Mouse (Mus musculus) liver, embryonic 15.5 days (tissue): ENCODE measurements around the gene Gm39566. TPM values are rescaled to one million over a fixed set of nuclear protein-coding genes. Genes with fewer than 3 reads are reported as not detected.

Experiments
- ATAC-seq: fragments of 200-750 bp; cut with Nextera tagmentation; 2 replicates; pipeline ENCODE4 v1.8.0; 2017; ENCODE audit warnings: moderate number of reproducible peaks, mild to moderate bottlenecking, moderate library complexity; ENCODE audit not compliant: insufficient read depth
- H3K27ac ChIP-seq: fragments of 300-500 bp; sonication (generic); replicated peaks from 2 replicates; pipeline ENCODE4 v1.5.1; 2015; ENCODE audit warnings: mild to moderate bottlenecking, inconsistent platforms
- H3K27me3 ChIP-seq: fragments of 300-500 bp; sonication (generic); 2 replicates; pipeline ENCODE4 v1.6.1; 2015; ENCODE audit warnings: mild to moderate bottlenecking, inconsistent platforms
- H3K36me3 ChIP-seq: fragments of 300-500 bp; sonication (generic); replicated peaks from 2 replicates; pipeline ENCODE4 v1.6.1; 2015; ENCODE audit warnings: moderate library complexity, mild to moderate bottlenecking, inconsistent platforms
- H3K4me1 ChIP-seq: fragments of 300-500 bp; sonication (generic); replicated peaks from 2 replicates; pipeline ENCODE4 v1.6.1; 2015; ENCODE audit warnings: inconsistent platforms
- H3K4me2 ChIP-seq: fragments of 300-500 bp; sonication (generic); 2 replicates; pipeline ENCODE4 v1.6.1; 2015; ENCODE audit warnings: moderate library complexity, mild to moderate bottlenecking, inconsistent platforms
- H3K4me3 ChIP-seq: fragments of 300-500 bp; sonication (generic); replicated peaks from 2 replicates; pipeline ENCODE4 v1.5.1; 2015; ENCODE audit warnings: mild to moderate bottlenecking, inconsistent platforms
- H3K9ac ChIP-seq: fragments of 300-500 bp; sonication (generic); 2 replicates; pipeline ENCODE4 v1.6.1; 2015; ENCODE audit warnings: moderate library complexity, mild to moderate bottlenecking, inconsistent platforms
- H3K9me3 ChIP-seq: fragments of 300-500 bp; sonication (generic); replicated peaks from 2 replicates; pipeline ENCODE4 v1.6.1; 2016; ENCODE audit warnings: inconsistent platforms
- WGBS: fragments of 180-500 bp; shearing (Covaris S2); methylation state at CpG from one replicate; pipeline ENCODE4 v1.1.7; 2015; ENCODE audit warnings: mixed read lengths; ENCODE audit not compliant: insufficient replicate concordance; 5-methylcytosine and 5-hydroxymethylcytosine counted together
- polyA plus RNA-seq: library from polyadenylated mRNA; unstranded; fragments of >200 nt; fragmentation: Nextera tagmentation; extraction: Ambion mirVana; gene quantifications from 2 replicates; pipeline ENCODE4 v1.2.1, GENCODE M21; 2015

The Gm39566 gene
- polyA plus RNA-seq, 1 experiment from 2014 or later = not detected

DNA sequence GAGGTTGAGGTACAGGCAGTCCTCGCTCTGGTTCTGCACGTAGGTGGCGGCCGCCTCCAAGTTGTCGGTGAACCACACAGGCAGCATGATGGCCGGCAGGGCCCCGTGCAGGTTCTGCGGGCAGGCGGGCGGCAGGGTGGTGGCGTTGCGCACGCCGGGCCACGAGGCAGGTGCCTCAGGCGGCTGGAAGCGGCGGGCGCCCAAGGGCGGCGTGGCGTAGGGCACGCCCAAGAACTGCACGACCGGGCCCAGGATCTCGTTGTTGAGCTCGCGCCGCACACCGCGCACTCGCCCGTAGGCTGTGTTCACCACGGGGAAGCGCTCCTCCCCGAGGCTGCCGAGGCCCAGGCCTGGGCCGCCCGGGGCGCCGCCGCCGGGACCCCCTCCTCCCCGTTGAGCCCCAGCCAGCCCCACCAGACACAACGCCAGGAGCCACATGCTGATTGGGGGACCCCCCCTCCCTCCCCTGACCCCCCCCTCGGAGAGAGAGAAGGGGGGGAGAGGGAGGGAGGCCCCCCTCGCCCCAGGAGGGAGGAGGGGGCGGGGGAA lies 19.0 kb upstream of the Gm39566 start:
- H3K9ac ChIP-seq = peak overlapping the region; percentile 65
- H3K36me3 ChIP-seq = no peaks in the 10 kb centered on the region
- H3K27ac ChIP-seq = 0 out of 2 replicates have a peak overlapping the region, but pooled peaks have one; percentile 14
- peak; percentile 19 for ATAC-seq
- 5% methylated on average over 47 of the region's 48 CpGs for WGBS
- no peaks in the 10 kb centered on the region for H3K9me3 ChIP-seq
- H3K4me2 ChIP-seq = peak overlapping the region; percentile 84
- peaks cover 55% of the 10 kb centered on the region for H3K4me1 ChIP-seq
- peak overlapping the region; percentile 51 for H3K4me3 ChIP-seq
- H3K27me3 ChIP-seq = peaks cover 72% of the 10 kb centered on the region

DNA sequence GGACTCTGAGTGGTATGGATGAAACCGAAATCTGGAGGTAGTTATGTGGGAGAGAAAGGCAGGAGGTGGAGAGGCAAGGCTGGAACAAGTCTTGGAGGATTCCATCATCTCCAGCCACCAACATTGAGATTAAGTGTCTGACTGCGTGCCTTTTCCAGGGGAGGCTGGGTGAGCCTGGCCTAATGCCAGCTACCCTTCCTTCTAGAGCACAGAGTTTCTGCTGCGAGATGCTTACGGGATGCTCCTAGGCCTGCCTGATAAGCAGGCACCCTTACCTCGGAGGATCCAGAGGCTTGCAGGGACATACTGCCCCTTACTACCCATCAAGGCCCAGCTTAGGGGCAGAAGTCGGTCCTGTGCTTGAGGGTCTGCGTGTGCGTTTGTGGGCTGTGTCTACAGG lies 18.5 kb upstream of the Gm39566 start:
- Histone ChIP-seq H3K9me3 (no peaks in the 10 kb centered on the region), H3K36me3 (no peaks in the 10 kb centered on the region), H3K4me1 (peaks cover 50% of the 10 kb centered on the region), H3K4me2 (peak overlapping the region; percentile 84), H3K27me3 (peaks cover 72% of the 10 kb centered on the region), H3K27ac (no peak overlapping the region), H3K4me3 (peak overlapping the region; percentile 51), H3K9ac (peak overlapping the region; percentile 65)
- WGBS = 38% methylated on average over 8 of the region's 8 CpGs
- no peak for ATAC-seq

DNA sequence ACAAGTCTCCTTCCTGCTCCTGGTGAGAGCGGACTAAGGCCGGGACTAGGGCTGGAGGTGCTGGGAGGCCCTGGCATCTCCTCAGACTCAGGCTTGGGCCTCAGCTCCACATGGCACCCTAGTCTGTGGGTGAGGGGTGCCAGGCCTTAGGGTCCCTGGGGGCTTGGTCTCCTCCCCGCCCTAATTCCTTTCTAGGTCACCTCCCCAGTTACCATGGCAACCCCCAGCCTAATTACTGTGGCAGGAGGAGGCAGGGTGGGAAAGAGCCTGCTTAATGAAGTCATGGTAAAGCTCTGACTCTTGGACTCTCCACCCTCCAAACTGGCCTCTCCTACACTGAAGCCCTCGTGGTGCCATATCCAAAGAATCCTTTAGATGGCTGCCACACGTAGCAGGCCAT lies 13.7 kb upstream of the Gm39566 start:
- Histone ChIP-seq H3K4me1 (peaks cover 8% of the 10 kb centered on the region), H3K9ac (no peak overlapping the region), H3K27me3 (peaks cover 36% of the 10 kb centered on the region), H3K4me2 (no peak overlapping the region), H3K4me3 (no peak overlapping the region), H3K27ac (no peak overlapping the region), H3K9me3 (no peaks in the 10 kb centered on the region), H3K36me3 (peaks cover 5% of the 10 kb centered on the region; the same call in 1 of the 2 replicates)
- no peak for ATAC-seq
- 78% methylated on average over 5 of the region's 5 CpGs for WGBS

DNA sequence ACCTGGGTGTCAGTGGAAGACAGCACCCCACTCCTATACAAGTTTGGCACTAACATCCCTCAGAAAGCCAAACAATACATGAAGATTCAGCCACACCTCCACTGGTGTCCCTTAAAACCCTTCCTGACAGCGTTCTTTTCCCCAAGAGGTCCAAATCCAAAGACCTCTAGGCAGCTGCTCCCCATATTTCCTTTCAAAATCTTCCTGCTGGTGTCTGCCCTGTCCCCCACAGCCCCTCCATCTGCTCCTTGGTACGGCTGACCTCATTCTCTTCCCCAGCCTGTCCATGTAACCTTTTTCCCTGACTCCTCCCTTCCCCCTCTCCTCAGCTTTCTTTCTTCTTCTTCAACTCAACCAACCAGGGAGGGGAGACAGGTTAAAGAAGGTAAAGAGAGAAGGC lies 8.4 kb upstream of the Gm39566 start:
- H3K36me3 ChIP-seq = peaks cover 5% of the 10 kb centered on the region; the same call in 1 of the 2 replicates
- no peak for ATAC-seq
- peaks cover 9% of the 10 kb centered on the region for H3K27me3 ChIP-seq
- H3K4me3 ChIP-seq = no peak overlapping the region
- H3K9ac ChIP-seq = no peak overlapping the region
- no peak overlapping the region for H3K4me2 ChIP-seq
- 58% methylated on average over 2 of the region's 2 CpGs for WGBS
- no peaks in the 10 kb centered on the region for H3K4me1 ChIP-seq
- H3K27ac ChIP-seq = no peak overlapping the region
- H3K9me3 ChIP-seq = no peaks in the 10 kb centered on the region

DNA sequence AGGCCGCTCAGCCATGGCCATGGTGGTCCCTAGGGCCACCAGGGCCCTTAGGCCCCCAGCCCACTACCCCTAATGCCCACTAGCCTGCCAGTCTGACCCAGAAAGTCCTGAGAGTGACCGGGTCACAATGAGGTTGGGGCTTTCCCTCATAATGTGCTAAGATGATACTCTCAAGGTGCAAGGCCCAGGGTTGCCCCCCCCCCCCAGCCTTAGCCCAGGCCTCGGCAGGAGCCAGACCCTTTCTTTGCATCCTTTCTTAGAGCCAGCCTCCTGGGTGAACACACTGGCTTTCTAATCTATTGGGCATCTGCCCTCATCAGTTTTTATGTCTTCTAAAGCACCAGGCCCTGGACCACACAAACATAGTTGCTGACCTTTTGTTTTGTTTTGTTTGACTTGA lies 7.0 kb upstream of the Gm39566 start, which contains the start of gene Spem1:
Spem1 (minus strand) TSS at position 101 of the 400 bp plus-strand sequence.
- Histone ChIP-seq H3K4me1 (no peaks in the 10 kb centered on the region), H3K4me3 (no peak within 1 kb of the TSS), H3K4me2 (no peak within 1 kb of the TSS), H3K27me3 (peaks cover 14% of the 10 kb centered on the region), H3K27ac (no peak within 1 kb of the TSS), H3K9me3 (no peaks in the 10 kb centered on the region), H3K36me3 (peaks cover 5% of the 10 kb centered on the region; the same call in 1 of the 2 replicates), H3K9ac (no peak within 1 kb of the TSS)
- ATAC-seq = no peak
- WGBS = 73% methylated on average over 3 of the region's 3 CpGs

DNA sequence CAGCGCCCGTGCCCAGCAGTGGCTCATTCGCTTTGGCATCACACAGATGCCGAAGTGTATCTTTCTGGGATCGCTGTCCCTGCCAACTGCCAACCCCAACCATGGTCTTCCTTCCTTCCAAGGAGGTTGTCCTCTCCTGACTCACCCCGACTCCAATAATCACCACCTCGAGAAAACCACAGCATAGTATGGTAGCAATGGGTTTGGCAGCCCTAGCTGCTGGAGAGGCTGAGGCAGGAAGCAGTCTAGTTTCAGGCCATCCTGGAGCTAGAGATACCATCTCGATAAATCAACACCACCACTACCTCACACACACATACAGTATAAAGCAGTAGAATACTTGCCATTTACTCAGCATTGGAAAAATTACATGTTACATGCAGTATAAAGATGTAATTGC lies 3.8 kb upstream of the Gm39566 start:
- H3K9me3 ChIP-seq = no peaks in the 10 kb centered on the region
- H3K36me3 ChIP-seq = no peaks in the 10 kb centered on the region
- H3K4me3 ChIP-seq = no peak overlapping the region
- 65% methylated on average over 8 of the region's 8 CpGs for WGBS
- ATAC-seq = no peak
- no peak overlapping the region for H3K27ac ChIP-seq
- peaks cover 21% of the 10 kb centered on the region for H3K27me3 ChIP-seq
- H3K9ac ChIP-seq = no peak overlapping the region
- H3K4me1 ChIP-seq = no peaks in the 10 kb centered on the region
- H3K4me2 ChIP-seq = no peak overlapping the region

DNA sequence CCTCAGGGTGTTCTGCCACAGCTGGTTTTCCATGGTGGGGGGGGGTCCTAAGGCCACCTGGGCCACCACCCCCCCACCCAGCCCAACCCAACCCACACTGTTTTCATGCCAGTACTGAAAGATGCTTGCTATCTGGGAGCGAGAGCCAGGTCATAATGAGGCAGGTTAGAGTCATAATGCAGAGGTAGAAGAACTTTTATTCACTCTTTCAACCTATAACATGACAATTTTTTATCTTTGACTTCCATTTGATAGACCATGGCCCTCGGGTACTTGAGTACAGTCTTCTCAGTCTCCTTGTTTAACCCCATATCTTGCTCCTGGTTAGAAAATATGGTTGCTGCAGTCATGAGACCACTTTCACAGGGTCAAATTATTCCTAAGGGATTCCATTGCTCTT lies 3.3 kb upstream of the Gm39566 start, which contains the start of gene Spem2:
Spem2 (minus strand) TSS at position 101 of the 400 bp plus-strand sequence.
- Histone ChIP-seq H3K9me3 (no peaks in the 10 kb centered on the region), H3K9ac (no peak within 1 kb of the TSS), H3K27ac (no peak within 1 kb of the TSS), H3K27me3 (peaks cover 26% of the 10 kb centered on the region), H3K4me2 (no peak within 1 kb of the TSS), H3K4me1 (no peaks in the 10 kb centered on the region), H3K36me3 (no peaks in the 10 kb centered on the region), H3K4me3 (no peak within 1 kb of the TSS)
- no peak for ATAC-seq
- 54% methylated on average over 2 of the region's 2 CpGs for WGBS

DNA sequence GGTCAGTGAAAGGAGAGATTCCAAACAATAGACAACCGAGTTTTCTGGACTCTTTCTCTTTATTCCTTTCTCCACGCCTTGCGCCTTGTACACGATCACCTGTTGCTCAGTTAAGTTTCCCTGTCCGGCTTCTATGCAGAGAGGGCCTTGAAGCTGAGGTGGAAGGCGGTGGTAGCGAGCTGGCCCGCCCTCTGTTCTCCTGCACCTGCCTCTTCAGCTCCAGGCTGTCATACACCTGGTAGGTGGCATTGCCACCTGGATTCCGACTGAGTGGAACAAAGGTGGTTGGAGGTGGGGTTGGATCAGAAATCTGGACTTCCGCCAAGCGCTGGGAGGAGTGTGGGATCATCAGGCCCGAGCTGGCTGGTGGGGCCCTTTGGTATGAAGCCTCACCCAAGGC lies 1.4 kb upstream of the Gm39566 start:
- peaks cover 41% of the 10 kb centered on the region for H3K27me3 ChIP-seq
- 81% methylated on average over 12 of the region's 12 CpGs for WGBS
- ATAC-seq = no peak

DNA sequence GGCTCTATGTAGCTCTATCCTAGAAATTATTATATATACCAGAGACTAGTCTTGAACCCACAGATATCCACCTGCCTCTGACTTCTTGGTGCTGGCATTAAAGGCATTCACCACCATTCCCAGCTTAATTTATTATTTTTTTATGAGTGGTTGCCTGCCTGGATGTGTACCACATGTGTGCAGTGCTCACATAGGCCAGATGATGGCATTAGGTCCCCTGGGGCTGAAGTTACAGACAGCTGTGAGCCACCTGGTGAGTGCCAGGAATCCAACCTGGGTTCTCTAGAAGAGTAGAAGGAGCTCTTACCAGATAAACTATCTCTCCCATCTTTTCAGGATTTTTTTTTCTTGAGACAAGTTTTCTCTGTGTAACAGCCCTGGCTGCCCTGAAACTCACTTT lies 4.8 kb downstream of the Gm39566 start:
- peaks cover 81% of the 10 kb centered on the region for H3K27me3 ChIP-seq
- H3K36me3 ChIP-seq = no peaks in the 10 kb centered on the region
- no peak for ATAC-seq
- H3K4me2 ChIP-seq = no peak overlapping the region
- H3K27ac ChIP-seq = no peak overlapping the region
- no peak overlapping the region for H3K9ac ChIP-seq
- no peak overlapping the region for H3K4me3 ChIP-seq
- H3K9me3 ChIP-seq = no peaks in the 10 kb centered on the region
- H3K4me1 ChIP-seq = no peaks in the 10 kb centered on the region

More for the DNA sequence above, 1.4 kb upstream of the Gm39566 start:
- Histone ChIP-seq H3K9ac (no peak overlapping the region), H3K4me3 (no peak overlapping the region), H3K9me3 (no peaks in the 10 kb centered on the region), H3K27ac (no peak overlapping the region), H3K4me2 (no peak overlapping the region), H3K4me1 (no peaks in the 10 kb centered on the region), H3K36me3 (no peaks in the 10 kb centered on the region)

DNA sequence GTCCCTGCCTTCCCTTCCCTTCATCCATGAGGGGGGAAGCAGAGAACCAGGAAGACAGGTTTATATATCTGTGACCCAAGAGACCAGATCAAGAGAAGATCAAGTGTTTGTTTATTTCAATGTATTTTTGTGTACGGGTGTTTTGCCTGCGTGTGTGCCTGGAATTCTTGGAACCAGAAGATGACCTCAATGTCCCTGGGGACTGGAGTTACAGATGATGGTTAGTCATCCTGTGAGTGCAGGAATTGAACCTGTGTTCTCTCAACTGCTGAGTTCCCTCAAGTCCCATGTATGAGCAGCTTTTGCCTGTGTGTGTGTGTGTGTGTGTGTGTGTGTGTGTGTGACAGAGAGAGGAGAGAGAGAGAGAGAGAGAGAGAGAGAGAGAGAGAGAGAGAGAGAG lies 7.5 kb downstream of the Gm39566 start:
- peaks cover 87% of the 10 kb centered on the region for H3K27me3 ChIP-seq

DNA sequence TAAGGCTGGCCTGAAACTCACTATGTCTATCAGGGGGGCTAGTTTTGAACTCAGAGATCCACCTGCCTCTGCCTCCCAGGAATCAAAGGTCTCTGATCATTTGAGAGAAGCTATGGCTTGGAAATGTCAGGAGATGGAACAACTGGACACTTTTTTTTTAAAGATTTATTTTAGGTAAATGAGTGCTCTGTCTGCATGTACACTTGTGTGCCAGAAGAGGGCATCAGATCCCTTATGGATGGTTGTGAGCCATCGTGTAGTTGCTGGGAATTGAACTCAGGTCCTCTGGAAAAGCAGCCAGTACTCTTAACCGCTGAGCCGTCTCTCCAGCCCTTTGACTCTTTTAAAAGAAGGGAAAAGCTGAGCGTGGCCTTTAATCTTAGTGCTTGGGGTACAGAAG lies 8.7 kb downstream of the Gm39566 start:
- no peaks in the 10 kb centered on the region for H3K36me3 ChIP-seq
- H3K27ac ChIP-seq = no peak overlapping the region
- no peak overlapping the region for H3K4me2 ChIP-seq
- no peak for ATAC-seq
- H3K9ac ChIP-seq = no peak overlapping the region
- WGBS = 73% methylated on average over 4 of the region's 4 CpGs
- H3K4me3 ChIP-seq = no peak overlapping the region
- H3K9me3 ChIP-seq = no peaks in the 10 kb centered on the region
- peaks cover 35% of the 10 kb centered on the region for H3K4me1 ChIP-seq
- H3K27me3 ChIP-seq = peaks cover 91% of the 10 kb centered on the region

More for the DNA sequence above, 7.5 kb downstream of the Gm39566 start:
- Histone ChIP-seq H3K9ac (no peak overlapping the region), H3K4me1 (peaks cover 24% of the 10 kb centered on the region), H3K27ac (no peak overlapping the region), H3K9me3 (no peaks in the 10 kb centered on the region), H3K36me3 (no peaks in the 10 kb centered on the region), H3K4me3 (no peak overlapping the region), H3K4me2 (no peak overlapping the region)
- 71% methylated on average over 2 of the region's 2 CpGs for WGBS
- no peak for ATAC-seq
